Mouse (Mus musculus) midbrain, embryonic 13.5 days (tissue): ENCODE measurements at regions not wholly inside any gene's neighbourhood (a gene's known extent, or its start where the extent isn't known, plus 50 kb on each side); places are given as distances from the start of the nearest gene placed in this dataset.
A peak's percentile ranks its signal among the peaks of the same experiment; 100 is the strongest.

Source experiments
- ATAC-seq: fragments of 200-750 bp; cut with Nextera tagmentation; 2 replicates; pipeline ENCODE4 v1.8.0; 2017; ENCODE audit warnings: mild to moderate bottlenecking, moderate TSS enrichment, moderate library complexity
- H3K27ac ChIP-seq: fragments of 300-500 bp; sonication (generic); 2 replicates; pipeline ENCODE4 v1.5.1; 2015; ENCODE audit warnings: inconsistent platforms, mild to moderate bottlenecking, moderate library complexity
- H3K27me3 ChIP-seq: fragments of 300-500 bp; sonication (generic); 2 replicates; pipeline ENCODE4 v1.6.1; 2015; ENCODE audit warnings: mild to moderate bottlenecking, inconsistent platforms
- H3K36me3 ChIP-seq: fragments of 300-500 bp; sonication (generic); 2 replicates; pipeline ENCODE4 v1.6.1; 2015; ENCODE audit warnings: mild to moderate bottlenecking, inconsistent platforms
- H3K4me1 ChIP-seq: fragments of 300-500 bp; sonication (generic); replicated peaks from 2 replicates; pipeline ENCODE4 v1.6.1; 2015; ENCODE audit warnings: inconsistent platforms
- H3K4me2 ChIP-seq: fragments of 300-500 bp; sonication (generic); replicated peaks from 2 replicates; pipeline ENCODE4 v1.6.1; 2015; ENCODE audit warnings: moderate library complexity, mild to moderate bottlenecking, inconsistent platforms
- H3K4me3 ChIP-seq: fragments of 300-500 bp; sonication (generic); replicated peaks from 2 replicates; pipeline ENCODE4 v1.5.1; 2015; ENCODE audit warnings: mild to moderate bottlenecking, inconsistent platforms
- H3K9ac ChIP-seq: fragments of 300-500 bp; sonication (generic); replicated peaks from 2 replicates; pipeline ENCODE4 v1.6.1; 2015; ENCODE audit warnings: mild to moderate bottlenecking, inconsistent platforms
- H3K9me3 ChIP-seq: fragments of 300-500 bp; sonication (generic); 2 replicates; pipeline ENCODE4 v1.6.1; 2016; ENCODE audit warnings: mild to moderate bottlenecking, inconsistent platforms
- WGBS: fragments of 180-500 bp; shearing (Covaris S2); methylation state at CpG from one replicate; pipeline ENCODE4 v1.1.7; 2015; 5-methylcytosine and 5-hydroxymethylcytosine counted together

GRCm38 (mm10) chr8:103422313-103422973 lies 637.0 kb upstream of the Cdh11 start:
- H3K27ac ChIP-seq = no peak overlapping the region
- no peak for ATAC-seq
- no peak overlapping the region for H3K4me3 ChIP-seq
- H3K36me3 ChIP-seq = no peaks in the 10 kb centered on the region
- no peaks in the 10 kb centered on the region for H3K27me3 ChIP-seq
- no peaks in the 10 kb centered on the region for H3K9me3 ChIP-seq
- H3K4me2 ChIP-seq = no peak overlapping the region
- no peak overlapping the region for H3K9ac ChIP-seq
- 82% methylated on average over 2 of the region's 2 CpGs for WGBS
- H3K4me1 ChIP-seq = no peaks in the 10 kb centered on the region

- ATAC-seq = no peak
- Histone ChIP-seq H3K4me1 (no peaks in the 10 kb centered on the region), H3K36me3 (no peaks in the 10 kb centered on the region), H3K9ac (no peak overlapping the region), H3K9me3 (no peaks in the 10 kb centered on the region), H3K27ac (no peak overlapping the region), H3K4me2 (no peak overlapping the region), H3K27me3 (no peaks in the 10 kb centered on the region), H3K4me3 (no peak overlapping the region)
- WGBS = 75% methylated on average over 1 of the region's 1 CpGs
Measured at GRCm38 (mm10) chr8:103425967-103426366, 640.5 kb upstream of the Cdh11 start.

- Histone ChIP-seq H3K27ac (no peak overlapping the region), H3K9ac (no peak overlapping the region), H3K36me3 (no peaks in the 10 kb centered on the region), H3K27me3 (no peaks in the 10 kb centered on the region), H3K4me3 (no peak overlapping the region), H3K9me3 (no peaks in the 10 kb centered on the region), H3K4me1 (no peaks in the 10 kb centered on the region), H3K4me2 (no peak overlapping the region)
- WGBS = 95% methylated on average over 3 of the region's 3 CpGs
- no peak for ATAC-seq
Measured at GRCm38 (mm10) chr8:103430874-103431492, 645.5 kb upstream of the Cdh11 start.

- Histone ChIP-seq H3K36me3 (no peaks in the 10 kb centered on the region), H3K4me2 (no peak overlapping the region), H3K4me3 (no peak overlapping the region), H3K27ac (no peak overlapping the region), H3K4me1 (no peaks in the 10 kb centered on the region), H3K9ac (no peak overlapping the region), H3K27me3 (no peaks in the 10 kb centered on the region), H3K9me3 (no peaks in the 10 kb centered on the region)
- WGBS = 95% methylated on average over 6 of the region's 6 CpGs
- ATAC-seq = no peak
Measured at GRCm38 (mm10) chr8:103433532-103434105, 648.2 kb upstream of the Cdh11 start.

GRCm38 (mm10) chr8:103438995-103439717 lies 653.7 kb upstream of the Cdh11 start:
- Histone ChIP-seq H3K4me2 (no peak overlapping the region), H3K9me3 (no peaks in the 10 kb centered on the region), H3K9ac (no peak overlapping the region), H3K4me3 (no peak overlapping the region), H3K27me3 (no peaks in the 10 kb centered on the region), H3K36me3 (no peaks in the 10 kb centered on the region), H3K27ac (no peak overlapping the region), H3K4me1 (peaks cover 7% of the 10 kb centered on the region)
- WGBS = 91% methylated on average over 6 of the region's 6 CpGs
- no peak for ATAC-seq

DNA sequence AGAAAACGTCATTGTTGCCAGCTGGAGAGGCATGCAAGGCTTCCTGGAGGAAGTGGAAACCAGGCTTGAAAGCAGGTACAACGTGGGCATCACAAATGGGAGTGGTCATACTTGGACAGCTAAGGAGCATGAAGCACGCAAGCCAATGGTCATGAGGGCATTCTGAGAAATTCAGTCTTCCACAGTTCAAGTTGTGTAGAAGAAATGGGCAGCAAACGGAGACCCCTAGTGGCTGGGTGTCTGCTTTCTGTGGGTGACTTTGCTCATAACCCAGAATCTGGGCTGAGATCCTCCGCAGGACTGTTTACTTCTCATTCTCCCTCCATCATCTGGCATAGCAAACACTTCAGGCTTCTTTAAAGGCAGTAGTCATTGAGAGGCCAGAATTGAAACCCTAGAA lies 655.7 kb upstream of the Cdh11 start:
- Histone ChIP-seq H3K36me3 (no peaks in the 10 kb centered on the region), H3K9me3 (no peaks in the 10 kb centered on the region), H3K4me3 (no peak overlapping the region), H3K9ac (no peak overlapping the region), H3K4me1 (peaks cover 7% of the 10 kb centered on the region), H3K27me3 (peaks cover 7% of the 10 kb centered on the region; the same call in 1 of the 2 replicates), H3K4me2 (no peak overlapping the region), H3K27ac (no peak overlapping the region)
- no peak for ATAC-seq
- WGBS = 70% methylated on average over 5 of the region's 5 CpGs

GRCm38 (mm10) chr8:103442420-103443125 lies 657.1 kb upstream of the Cdh11 start:
- WGBS = 10% methylated on average over 6 of the region's 6 CpGs

DNA sequence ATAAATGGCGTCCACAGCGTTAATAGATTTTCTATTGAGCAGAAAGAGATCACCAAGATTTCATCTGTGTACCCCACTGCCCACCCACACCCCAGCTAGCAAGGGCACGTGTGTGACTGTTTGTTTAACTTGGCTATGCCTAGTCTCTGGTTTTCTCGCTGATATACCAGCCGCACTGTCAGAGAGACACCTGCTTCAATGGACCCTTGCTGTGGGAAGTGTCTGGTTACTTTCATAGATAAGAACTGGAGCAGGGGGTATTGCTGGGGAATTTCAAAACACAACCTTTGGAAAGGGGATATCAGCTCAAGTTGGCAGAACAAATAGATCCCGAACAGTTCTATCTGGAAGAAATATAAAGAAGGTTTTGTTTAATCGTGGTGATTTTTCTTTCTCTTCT lies 656.8 kb upstream of the Cdh5 start:
- H3K4me1 ChIP-seq = peaks cover 7% of the 10 kb centered on the region
- WGBS = 59% methylated on average over 7 of the region's 7 CpGs
- H3K9ac ChIP-seq = no peak overlapping the region
- H3K4me3 ChIP-seq = no peak overlapping the region
- no peak overlapping the region for H3K27ac ChIP-seq
- H3K9me3 ChIP-seq = no peaks in the 10 kb centered on the region
- no peaks in the 10 kb centered on the region for H3K36me3 ChIP-seq
- no peak overlapping the region for H3K4me2 ChIP-seq
- H3K27me3 ChIP-seq = peaks cover 7% of the 10 kb centered on the region
- no peak for ATAC-seq

More at GRCm38 (mm10) chr8:103442420-103443125, 657.1 kb upstream of the Cdh11 start:
- Histone ChIP-seq H3K9ac (no peak overlapping the region), H3K9me3 (no peaks in the 10 kb centered on the region), H3K27me3 (peaks cover 7% of the 10 kb centered on the region; the same call in 1 of the 2 replicates), H3K4me1 (peaks cover 7% of the 10 kb centered on the region), H3K4me2 (no peak overlapping the region), H3K27ac (peak overlapping the region; percentile 12; the same call in 1 of the 2 replicates), H3K36me3 (no peaks in the 10 kb centered on the region), H3K4me3 (no peak overlapping the region)
- ATAC-seq = peak; percentile 76

DNA sequence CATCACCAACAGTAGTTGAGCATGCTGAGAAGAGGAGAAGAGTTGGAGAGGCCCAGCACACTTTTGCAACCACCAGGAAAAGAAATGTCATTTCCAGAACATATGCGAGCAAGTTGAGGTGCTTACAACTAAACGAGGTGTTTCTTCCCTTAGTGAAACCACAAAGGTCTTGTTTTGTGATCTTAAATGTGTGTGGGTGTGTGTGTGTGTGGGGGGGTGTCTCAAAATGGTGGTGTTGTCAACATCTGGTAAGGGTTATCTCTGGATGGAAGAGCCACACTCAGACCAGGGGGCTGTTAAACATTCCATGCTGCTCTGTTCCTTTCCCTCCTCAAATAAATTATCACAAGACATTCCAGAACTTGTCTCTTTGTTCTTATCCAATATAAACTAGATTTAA lies 656.0 kb upstream of the Cdh5 start:
- WGBS = 87% methylated on average over 2 of the region's 2 CpGs
- no peak for ATAC-seq
- Histone ChIP-seq H3K4me3 (no peak overlapping the region), H3K4me1 (peaks cover 7% of the 10 kb centered on the region), H3K27me3 (peaks cover 14% of the 10 kb centered on the region), H3K9me3 (no peaks in the 10 kb centered on the region), H3K9ac (no peak overlapping the region), H3K4me2 (no peak overlapping the region), H3K36me3 (no peaks in the 10 kb centered on the region), H3K27ac (no peak overlapping the region)

- ATAC-seq = no peak
- Histone ChIP-seq H3K4me3 (no peak overlapping the region), H3K4me2 (no peak overlapping the region), H3K9ac (no peak overlapping the region), H3K9me3 (no peaks in the 10 kb centered on the region), H3K27me3 (peaks cover 22% of the 10 kb centered on the region), H3K27ac (no peak overlapping the region), H3K36me3 (no peaks in the 10 kb centered on the region), H3K4me1 (0 out of 2 replicates have a peak, but pooled peaks cover 7% of the 10 kb centered on the region)
- WGBS = 53% methylated on average over 5 of the region's 5 CpGs
Measured at GRCm38 (mm10) chr8:103447916-103448315, 653.5 kb upstream of the Cdh5 start.

DNA sequence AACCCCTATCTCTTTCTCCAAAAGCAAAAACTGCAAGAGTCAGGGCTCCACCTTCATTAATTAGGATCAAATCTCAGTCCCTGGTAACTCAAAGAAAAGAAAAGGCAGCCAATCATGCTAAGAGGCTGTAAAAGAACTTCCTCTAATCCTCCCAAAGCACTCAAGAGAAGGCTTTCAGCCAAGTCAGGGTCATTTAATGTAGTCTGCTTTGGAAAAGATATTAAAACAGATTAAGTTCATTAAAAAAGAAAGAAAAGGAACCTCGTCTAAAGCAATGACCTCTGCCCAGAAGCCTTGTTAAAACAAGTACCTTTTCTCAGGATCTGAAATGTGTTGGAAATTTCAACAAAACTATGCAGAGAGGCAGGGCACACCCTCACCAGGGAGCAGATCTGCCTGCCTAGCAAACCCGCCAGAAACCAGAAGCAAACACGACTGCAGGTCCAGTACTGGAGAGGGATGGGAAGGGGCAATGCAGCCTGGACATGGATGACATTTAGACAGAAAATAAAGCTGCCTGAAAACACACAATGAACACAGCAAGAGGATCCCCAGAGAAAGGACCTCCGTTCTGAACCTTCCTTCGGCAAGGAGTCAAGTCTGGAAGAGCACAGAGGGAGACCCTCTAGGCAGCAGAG lies 649.9 kb upstream of the Cdh5 start:
- H3K27ac ChIP-seq = no peak overlapping the region
- no peaks in the 10 kb centered on the region for H3K36me3 ChIP-seq
- 0 out of 2 replicates have a peak, but pooled peaks cover 7% of the 10 kb centered on the region for H3K4me1 ChIP-seq
- ATAC-seq = no peak
- peaks cover 18% of the 10 kb centered on the region for H3K27me3 ChIP-seq
- no peaks in the 10 kb centered on the region for H3K9me3 ChIP-seq
- no peak overlapping the region for H3K4me2 ChIP-seq
- no peak overlapping the region for H3K4me3 ChIP-seq
- H3K9ac ChIP-seq = no peak overlapping the region
- WGBS = 14% methylated on average over 5 of the region's 5 CpGs
